Mouse (Mus musculus): ENCODE measurements around the gene Zkscan2. TPM values are rescaled to one million over a fixed set of nuclear protein-coding genes. Genes with fewer than 3 reads are reported as not detected.

Gene Zkscan2
- polyA plus RNA-seq, 1 experiment: 0.42 TPM

DNA sequence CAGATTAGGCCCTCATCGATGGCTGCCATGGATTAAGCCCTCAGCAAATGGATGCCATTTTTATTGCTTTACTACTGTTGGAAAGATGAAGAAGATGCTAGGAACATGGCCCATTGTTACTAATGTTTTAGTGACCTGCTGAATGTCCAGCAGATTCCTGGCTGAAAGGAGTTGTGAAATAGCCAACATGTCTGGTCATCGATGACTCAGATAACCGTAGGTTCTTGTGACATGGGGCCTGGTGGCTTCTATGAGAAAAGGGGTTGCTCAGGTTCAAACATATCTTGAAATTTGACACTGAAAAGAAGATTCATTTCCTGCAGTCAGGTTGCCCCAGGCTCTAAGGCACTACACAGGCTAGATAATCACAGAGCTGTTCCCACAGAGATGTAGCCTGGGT lies 45.2 kb downstream of the Zkscan2 start:
- Histone ChIP-seq H3K27ac (ENCODE audit: control insufficient read depth, insufficient read depth, low read depth, low read length, poor library complexity) (no peak overlapping the region), H3K4me1 (ENCODE audit: control insufficient read depth, insufficient read depth, low read length) (no peaks in the 10 kb centered on the region), H3K4me3 (replicated peaks; ENCODE audit: control insufficient read depth, low read depth, low read length) (no peak overlapping the region)
- WGBS: 79% methylated on average over 3 of the region's 3 CpGs
- no peak for TF ChIP-seq CTCF (IDR thresholded peaks at IDR 0.05; ENCODE audit: control insufficient read depth, insufficient read depth, low read length)

- TF ChIP-seq POLR2A (IDR thresholded peaks at IDR 0.05; ENCODE audit: borderline replicate concordance, control insufficient read depth, low read depth, low read length) (no peak), CTCF (IDR thresholded peaks at IDR 0.05; ENCODE audit: control insufficient read depth, insufficient read depth, low read length) (no peak)
These were observed 47.2 kb downstream of the Zkscan2 start for GRCm38 (mm10) chr7:123453066-123453465.

DNA sequence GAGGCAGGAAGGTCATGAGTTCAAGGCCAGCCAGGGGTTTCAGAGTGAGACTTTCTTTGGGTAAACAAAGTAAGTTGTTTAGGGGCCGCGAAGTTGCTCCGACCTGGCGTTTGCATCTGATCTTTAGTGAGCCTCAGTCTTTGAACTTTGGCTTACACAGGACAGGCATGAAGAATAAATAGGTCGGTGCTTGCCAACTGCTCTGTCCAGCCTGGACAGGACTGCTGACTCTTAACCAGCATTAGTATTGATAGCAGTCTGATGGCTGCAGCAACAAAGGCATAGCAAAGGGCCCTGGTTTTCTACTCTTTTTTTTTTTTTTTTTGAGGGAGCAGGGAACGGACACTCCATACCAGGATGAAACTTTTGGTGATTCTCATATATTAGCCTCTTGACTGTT lies 47.7 kb downstream of the Zkscan2 start:
- WGBS: 81% methylated on average over 6 of the region's 6 CpGs
- H3K27ac ChIP-seq (ENCODE audit: control insufficient read depth, insufficient read depth, low read depth, low read length, poor library complexity): no peak overlapping the region
- H3K4me1 ChIP-seq (ENCODE audit: control insufficient read depth, insufficient read depth, low read length): no peaks in the 10 kb centered on the region
- H3K4me3 ChIP-seq (replicated peaks; ENCODE audit: control insufficient read depth, low read depth, low read length): no peak overlapping the region
- TF ChIP-seq CTCF (IDR thresholded peaks at IDR 0.05; ENCODE audit: control insufficient read depth, insufficient read depth, low read length) (no peak), POLR2A (IDR thresholded peaks at IDR 0.05; ENCODE audit: borderline replicate concordance, control insufficient read depth, low read depth, low read length) (no peak)

More at GRCm38 (mm10) chr7:123453066-123453465, 47.2 kb downstream of the Zkscan2 start:
- Histone ChIP-seq H3K4me3 (replicated peaks; ENCODE audit: control insufficient read depth, low read depth, low read length) (no peak overlapping the region), H3K4me1 (ENCODE audit: control insufficient read depth, insufficient read depth, low read length) (no peaks in the 10 kb centered on the region), H3K27ac (ENCODE audit: control insufficient read depth, insufficient read depth, low read depth, low read length, poor library complexity) (no peak overlapping the region)
- WGBS: 71% methylated on average over 8 of the region's 8 CpGs

DNA sequence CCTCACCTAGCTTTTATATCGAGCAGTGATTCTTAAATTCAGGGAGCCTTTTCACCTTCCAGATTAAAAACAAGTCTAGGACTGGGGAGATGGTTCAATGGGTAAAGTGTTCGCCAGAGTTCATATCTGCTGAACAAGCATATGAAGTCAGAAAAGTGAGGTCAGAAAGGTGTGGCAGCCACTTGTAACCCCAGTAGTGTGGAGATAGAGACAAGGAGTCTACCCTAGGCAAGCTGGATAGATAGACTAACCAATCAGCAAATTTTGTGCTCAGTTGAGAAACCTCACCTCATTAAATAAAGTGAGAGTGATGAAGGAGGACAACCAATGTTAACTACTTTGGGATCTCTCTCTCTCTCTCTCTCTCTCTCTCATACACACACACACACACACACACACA lies 49.7 kb downstream of the Zkscan2 start:
- WGBS: 76% methylated on average over 2 of the region's 2 CpGs
- no peak overlapping the region for H3K27ac ChIP-seq (ENCODE audit: control insufficient read depth, insufficient read depth, low read depth, low read length, poor library complexity)
- H3K4me1 ChIP-seq (ENCODE audit: control insufficient read depth, insufficient read depth, low read length): no peaks in the 10 kb centered on the region
- H3K4me3 ChIP-seq (replicated peaks; ENCODE audit: control insufficient read depth, low read depth, low read length): no peak overlapping the region
- TF ChIP-seq POLR2A (IDR thresholded peaks at IDR 0.05; ENCODE audit: borderline replicate concordance, control insufficient read depth, low read depth, low read length) (no peak), CTCF (IDR thresholded peaks at IDR 0.05; ENCODE audit: control insufficient read depth, insufficient read depth, low read length) (no peak)

GRCm38 (mm10) chr7:123449676-123450075 lies 50.6 kb downstream of the Zkscan2 start:
- TF ChIP-seq POLR2A (IDR thresholded peaks at IDR 0.05; ENCODE audit: borderline replicate concordance, control insufficient read depth, low read depth, low read length) (no peak), CTCF (IDR thresholded peaks at IDR 0.05; ENCODE audit: control insufficient read depth, insufficient read depth, low read length) (no peak)
- H3K27ac ChIP-seq (ENCODE audit: control insufficient read depth, insufficient read depth, low read depth, low read length, poor library complexity): no peak overlapping the region
- H3K4me3 ChIP-seq (replicated peaks; ENCODE audit: control insufficient read depth, low read depth, low read length): no peak overlapping the region
- 83% methylated on average over 10 of the region's 10 CpGs for WGBS
- no peaks in the 10 kb centered on the region for H3K4me1 ChIP-seq (ENCODE audit: control insufficient read depth, insufficient read depth, low read length)

GRCm38 (mm10) chr7:123448794-123449193 lies 51.5 kb downstream of the Zkscan2 start:
- Histone ChIP-seq H3K4me3 (replicated peaks; ENCODE audit: control insufficient read depth, low read depth, low read length) (no peak overlapping the region), H3K27ac (ENCODE audit: control insufficient read depth, insufficient read depth, low read depth, low read length, poor library complexity) (no peak overlapping the region), H3K4me1 (ENCODE audit: control insufficient read depth, insufficient read depth, low read length) (no peaks in the 10 kb centered on the region)
- TF ChIP-seq POLR2A (IDR thresholded peaks at IDR 0.05; ENCODE audit: borderline replicate concordance, control insufficient read depth, low read depth, low read length): no peak
- no peak for TF ChIP-seq CTCF (IDR thresholded peaks at IDR 0.05; ENCODE audit: control insufficient read depth, insufficient read depth, low read length)
- WGBS: 69% methylated on average over 2 of the region's 2 CpGs

- H3K4me1 ChIP-seq (ENCODE audit: control insufficient read depth, insufficient read depth, low read length): no peaks in the 10 kb centered on the region
- TF ChIP-seq POLR2A (IDR thresholded peaks at IDR 0.05; ENCODE audit: borderline replicate concordance, control insufficient read depth, low read depth, low read length) (no peak), CTCF (IDR thresholded peaks at IDR 0.05; ENCODE audit: control insufficient read depth, insufficient read depth, low read length) (no peak)
- 57% methylated on average over 1 of the region's 1 CpGs for WGBS
- H3K4me3 ChIP-seq (replicated peaks; ENCODE audit: control insufficient read depth, low read depth, low read length): no peak overlapping the region
- H3K27ac ChIP-seq (ENCODE audit: control insufficient read depth, insufficient read depth, low read depth, low read length, poor library complexity): no peak overlapping the region
These were observed 58.2 kb downstream of the Zkscan2 start for GRCm38 (mm10) chr7:123442079-123442478.

- Histone ChIP-seq H3K4me3 (replicated peaks; ENCODE audit: control insufficient read depth, low read depth, low read length) (no peak overlapping the region), H3K4me1 (ENCODE audit: control insufficient read depth, insufficient read depth, low read length) (peaks cover 2% of the 10 kb centered on the region; the same call in 1 of the 2 replicates), H3K27ac (ENCODE audit: control insufficient read depth, insufficient read depth, low read depth, low read length, poor library complexity) (no peak overlapping the region)
- TF ChIP-seq POLR2A (IDR thresholded peaks at IDR 0.05; ENCODE audit: borderline replicate concordance, control insufficient read depth, low read depth, low read length): no peak
- TF ChIP-seq CTCF (IDR thresholded peaks at IDR 0.05; ENCODE audit: control insufficient read depth, insufficient read depth, low read length): no peak
- WGBS: 76% methylated on average over 4 of the region's 4 CpGs
These were observed 69.0 kb downstream of the Zkscan2 start for GRCm38 (mm10) chr7:123431206-123431605.

- WGBS: 82% methylated on average over 4 of the region's 4 CpGs
- Histone ChIP-seq H3K4me3 (replicated peaks; ENCODE audit: control insufficient read depth, low read depth, low read length) (no peak overlapping the region), H3K27ac (ENCODE audit: control insufficient read depth, insufficient read depth, low read depth, low read length, poor library complexity) (peak overlapping the region; percentile 84; the same call in 1 of the 2 replicates), H3K4me1 (ENCODE audit: control insufficient read depth, insufficient read depth, low read length) (peaks cover 2% of the 10 kb centered on the region; the same call in 1 of the 2 replicates)
- TF ChIP-seq POLR2A (IDR thresholded peaks at IDR 0.05; ENCODE audit: borderline replicate concordance, control insufficient read depth, low read depth, low read length): no peak
- TF ChIP-seq CTCF (IDR thresholded peaks at IDR 0.05; ENCODE audit: control insufficient read depth, insufficient read depth, low read length): no peak
These were observed 69.9 kb downstream of the Zkscan2 start for GRCm38 (mm10) chr7:123430411-123430705.

All from bone marrow, adult 2 months (tissue).